In genomic region chr8:108537686-108538551, GRCm38 (mm10) we compare ENCODE assay signal across 11 mouse cellular contexts.
DNase-seq lines count a peak whose midpoint lies in the region; ATAC-seq lines count a peak whose summit lies in the region.
"Had no signal": no experiment of that assay in that cellular context is flagged by ENCODE, and none has a peak within 500 bp of the region (broad histone marks: within the 10 kb centered on the region; RNA-seq: fewer than 3 reads in every experiment).

No protein-coding gene starts in this region.

- 63% methylated on average over 25 of the region's 25 CpGs for WGBS in heart, embryonic 16.5 days
- 38% methylated on average over 25 of the region's 25 CpGs for WGBS in midbrain, embryonic 14.5 days

- peak overlapping the region; percentile 26; the same call in 1 of the 2 replicates for H3K4me2 ChIP-seq in heart, embryonic 16.5 days (ENCODE audit: low read depth, low read length)
- peak overlapping the region; percentile 53 for H3K4me2 ChIP-seq in midbrain, embryonic 14.5 days (ENCODE audit: low read length)
- H3K4me2 ChIP-seq: kidney, embryonic 15.5 days had no signal

- H3K9ac ChIP-seq in heart, embryonic 16.5 days (ENCODE audit: low read length), result no peak overlapping the region
- H3K9ac ChIP-seq in midbrain, embryonic 14.5 days (replicated peaks; ENCODE audit: low read length), result peak overlapping the region; percentile 44
- H3K9ac ChIP-seq: kidney, embryonic 15.5 days had no signal

- peaks cover 7% of the 10 kb centered on the region; the same call in 1 of the 2 replicates for H3K27me3 ChIP-seq in heart, embryonic 16.5 days (ENCODE audit: control insufficient read depth, insufficient read depth, low read length)
- H3K27me3 ChIP-seq in midbrain, embryonic 14.5 days (ENCODE audit: control insufficient read depth, insufficient read depth, low read length), result no peaks in the 10 kb centered on the region
- H3K27me3 ChIP-seq: CH12.LX; kidney, embryonic 15.5 days had no signal

- no peak overlapping the region for H3K4me3 ChIP-seq in heart, embryonic 16.5 days (ENCODE audit: low read length)
- peak overlapping the region; percentile 30 for H3K4me3 ChIP-seq in midbrain, embryonic 14.5 days (replicated peaks; ENCODE audit: low read depth, low read length)
- H3K4me3 ChIP-seq: kidney, embryonic 15.5 days had no signal

- intact Hi-C loops in heart, postnatal 14 days (cut with DNase I), result no loop called here

- DNase-seq in heart, postnatal 14 days, result no peak
- DNase-seq in brain, adult 2 months (ENCODE audit: low read depth, low spot score), result peak; percentile 51
- DNase-seq in frontal cortex, postnatal 10 days (ENCODE audit: low spot score in 2 of 2), result peak; percentile 54 to 55
- peak; percentile 84 for DNase-seq in midbrain, embryonic 14.5 days
- DNase-seq in urinary bladder, adult 2 months (ENCODE audit: low spot score), result no peak
- no peak for DNase-seq in urinary bladder, postnatal 14 days (ENCODE audit: low spot score)
- DNase-seq: gastrocnemius, postnatal 25 days had no signal

- H3K9me3 ChIP-seq in heart, embryonic 16.5 days (replicated peaks; ENCODE audit: control insufficient read depth, low read length), result no peaks in the 10 kb centered on the region
- H3K9me3 ChIP-seq in midbrain, embryonic 14.5 days (ENCODE audit: control insufficient read depth, low read length), result no peaks in the 10 kb centered on the region
- H3K9me3 ChIP-seq: kidney, embryonic 15.5 days had no signal

- H3K27ac ChIP-seq in heart, embryonic 16.5 days (ENCODE audit: low read length), result no peak overlapping the region
- H3K27ac ChIP-seq in midbrain, embryonic 14.5 days (replicated peaks; ENCODE audit: low read depth, low read length), result peak overlapping the region; percentile 86
- H3K27ac ChIP-seq: kidney, embryonic 15.5 days had no signal

- no peaks in the 10 kb centered on the region for H3K36me3 ChIP-seq in heart, embryonic 16.5 days (ENCODE audit: control insufficient read depth, insufficient read depth)
- no peaks in the 10 kb centered on the region for H3K36me3 ChIP-seq in midbrain, embryonic 14.5 days (ENCODE audit: control insufficient read depth, insufficient read depth, low read length)
- H3K36me3 ChIP-seq: kidney, embryonic 15.5 days had no signal

- H3K4me1 ChIP-seq in heart, embryonic 16.5 days (ENCODE audit: control insufficient read depth, insufficient read depth, low read length), result no peaks in the 10 kb centered on the region
- H3K4me1 ChIP-seq in midbrain, embryonic 14.5 days (ENCODE audit: control insufficient read depth, insufficient read depth, low read length), result peaks cover 37% of the 10 kb centered on the region
- H3K4me1 ChIP-seq: kidney, embryonic 15.5 days had no signal

- no peak for ATAC-seq in heart, embryonic 16.5 days (replicated peaks; ENCODE audit: extremely low read depth, insufficient read depth, low FRiP score)
- ATAC-seq in midbrain, embryonic 14.5 days (ENCODE audit: low FRiP score, low TSS enrichment), result no peak
- ATAC-seq in CD4-positive, CD25-positive, alpha-beta regulatory T cell, adult 4 months, result no peak

Comparison
In these comparisons a context has a peak if more than half of its experiments do, and no peak if none do; other contexts are left out.
1. DNase-seq: peak in brain, adult 2 months (single experiment), frontal cortex, postnatal 10 days (2 of 2) and midbrain, embryonic 14.5 days (single experiment); none in heart, postnatal 14 days (0 of 2), urinary bladder, adult 2 months (single experiment) and urinary bladder, postnatal 14 days (single experiment).